Mouse (Mus musculus) embryo, embryonic 9.5 days (tissue): ENCODE results near the gene Tmpo.

Experiments
- DNase-seq: peaks from one replicate; pipeline ENCODE4 v3.0.0-alpha.2; 2017; ENCODE audit errors: extremely low spot score

Gene Tmpo

GRCm38 (mm10) chr10:91158442-91158841, 22.7 kb downstream of the Tmpo start:
- DNase-seq = no peak

DNA sequence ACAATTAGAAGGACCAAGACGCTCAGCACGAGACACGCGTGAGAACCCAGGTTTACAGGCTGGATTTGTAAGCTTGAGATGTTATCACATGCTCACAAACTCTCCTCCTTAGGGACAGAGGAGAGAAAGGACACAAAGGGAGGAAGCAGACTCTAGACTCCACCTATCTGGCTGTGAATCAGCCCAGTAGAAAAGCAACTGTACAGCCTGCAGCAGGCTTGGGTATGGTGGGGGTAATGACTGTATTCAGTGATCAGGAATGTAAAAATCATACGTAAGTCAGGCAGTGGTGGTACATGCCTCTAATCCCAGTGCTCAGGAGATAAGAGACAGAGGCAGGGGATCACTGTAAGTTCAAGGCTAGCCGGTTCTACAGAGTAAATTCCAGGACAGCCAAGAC, 24.8 kb downstream of the Tmpo start:
- no peak for DNase-seq

DNA sequence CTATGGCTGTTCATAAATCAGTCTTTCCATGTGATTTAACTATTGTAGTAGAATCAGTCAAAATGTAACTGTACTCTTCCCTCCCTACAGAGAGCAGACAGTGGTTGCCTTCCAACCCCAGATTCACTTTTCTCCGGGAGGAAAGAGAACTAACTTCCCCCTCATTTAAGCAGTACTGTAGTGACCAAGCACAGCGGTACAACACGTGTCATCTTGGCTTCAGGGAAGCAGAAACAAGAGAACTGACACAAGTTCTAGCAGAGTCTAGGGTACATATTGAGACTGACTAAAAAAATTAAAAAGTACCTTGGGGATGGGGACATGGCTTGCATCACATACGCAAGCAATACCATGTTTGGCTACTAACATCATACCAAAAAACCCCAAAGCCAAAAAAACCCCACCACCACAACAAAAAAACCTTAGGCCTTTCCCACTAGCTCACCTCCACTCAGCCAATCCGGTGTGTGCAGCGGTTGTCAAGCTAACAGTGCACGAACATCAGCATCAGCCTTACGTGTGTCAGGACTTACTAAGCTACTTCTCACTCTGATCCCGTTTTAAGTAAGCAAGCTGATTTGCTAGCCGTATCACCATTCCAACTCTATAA, 27.1 kb downstream of the Tmpo start:
- DNase-seq = no peak

DNA sequence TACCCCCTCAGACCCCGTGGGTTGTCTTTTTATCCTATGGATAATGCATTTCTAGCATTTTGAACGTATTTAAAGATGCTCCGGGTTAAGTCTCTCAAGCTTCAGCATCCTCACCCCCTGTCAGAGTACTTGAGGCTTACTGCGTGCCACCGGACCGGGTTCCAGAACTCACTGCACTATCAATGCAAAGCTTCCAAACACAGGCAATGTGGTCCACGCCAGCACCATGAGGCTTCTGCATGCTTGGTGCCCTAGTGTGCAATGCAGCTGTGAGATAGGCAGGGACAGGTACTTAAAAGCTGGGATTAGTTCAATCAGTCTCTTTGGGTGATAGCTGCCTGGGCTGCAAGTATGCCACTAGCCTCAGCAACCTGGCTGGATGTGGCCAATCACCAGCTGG, 35.7 kb downstream of the Tmpo start:
- no peak for DNase-seq

GRCm38 (mm10) chr10:91143313-91144230, 37.5 kb downstream of the Tmpo start:
- DNase-seq = no peak

GRCm38 (mm10) chr10:91142654-91143191, 38.4 kb downstream of the Tmpo start:
- DNase-seq = no peak

GRCm38 (mm10) chr10:91141564-91141963, 39.6 kb downstream of the Tmpo start:
- DNase-seq = no peak

- DNase-seq = no peak
These were observed 41.9 kb downstream of the Tmpo start for GRCm38 (mm10) chr10:91139148-91139766.

DNA sequence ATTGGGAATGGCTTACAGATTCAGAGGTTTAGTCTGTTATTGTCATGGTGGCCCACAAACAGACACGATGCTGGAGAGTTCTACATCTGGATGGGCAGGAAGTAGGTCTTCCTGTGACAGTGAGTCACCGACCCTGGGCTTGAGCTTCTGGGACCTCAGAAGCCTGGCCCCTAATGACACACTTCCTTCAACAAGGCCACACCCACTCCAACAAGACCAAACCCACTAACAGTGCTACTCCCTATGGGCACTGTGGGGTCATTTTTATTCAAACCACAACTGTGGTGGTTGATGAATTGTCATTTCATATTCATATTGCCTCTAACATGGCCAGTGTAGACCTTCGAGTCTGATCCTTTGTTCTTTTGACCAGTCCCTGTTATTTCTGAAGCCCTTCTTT, 42.8 kb downstream of the Tmpo start:
- DNase-seq = no peak

- no peak for DNase-seq
These were observed 43.7 kb downstream of the Tmpo start for GRCm38 (mm10) chr10:91137400-91137799.

DNA sequence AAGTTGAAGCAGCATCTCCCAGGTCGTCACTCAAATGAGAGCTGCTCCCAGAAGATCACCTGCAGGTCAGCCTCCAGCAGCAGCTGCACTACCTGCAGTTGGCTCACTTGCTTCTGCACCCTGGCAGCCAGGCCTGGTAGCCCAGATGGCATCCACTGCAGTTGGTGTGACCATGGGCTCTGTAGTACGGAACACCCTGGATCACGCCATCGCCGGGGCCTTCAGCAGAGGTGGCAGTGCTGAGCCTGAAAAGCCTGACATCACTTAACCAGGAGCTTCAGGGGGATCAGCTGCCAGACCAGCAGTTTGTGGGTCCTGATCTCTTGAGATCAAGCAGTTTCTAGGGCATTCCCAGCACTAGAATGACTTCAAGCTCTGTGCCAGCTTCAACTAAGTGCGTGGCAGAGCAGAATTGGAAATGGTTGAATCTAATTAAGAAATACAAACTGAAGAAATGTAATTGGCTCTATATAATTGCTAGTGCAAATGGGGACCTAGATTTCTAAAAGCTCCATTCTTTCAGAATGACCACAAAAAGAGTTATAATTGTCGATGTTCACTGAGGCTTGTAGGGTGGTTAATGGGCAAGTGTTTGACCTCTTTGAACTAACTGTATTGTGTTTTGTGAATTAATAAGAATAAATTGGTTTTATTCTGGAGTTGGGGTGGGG, 45.7 kb downstream of the Tmpo start:
- DNase-seq = no peak

DNA sequence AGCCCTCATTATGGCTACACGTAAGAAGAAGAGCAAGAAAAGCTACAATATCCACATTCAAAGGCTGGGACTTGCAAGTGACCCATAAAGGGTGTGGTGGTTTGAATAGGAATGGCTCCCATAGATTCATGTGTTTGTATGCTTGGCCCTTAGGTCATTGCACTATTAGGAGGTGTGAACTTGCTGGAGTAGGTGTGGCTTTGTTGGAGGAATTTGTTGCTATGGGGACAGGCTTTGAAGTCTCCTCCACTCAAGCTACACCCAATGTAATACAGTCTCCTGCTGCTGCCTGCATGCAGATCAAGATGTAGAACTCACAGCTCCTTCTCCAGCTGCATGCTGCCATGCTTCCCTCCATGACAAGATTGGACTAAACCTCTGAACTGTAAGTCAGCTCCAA, 49.5 kb downstream of the Tmpo start:
- no peak for DNase-seq

- no peak for DNase-seq
These were observed 50.3 kb downstream of the Tmpo start for GRCm38 (mm10) chr10:91130792-91131191.

- no peak for DNase-seq
These were observed 52.5 kb downstream of the Tmpo start for GRCm38 (mm10) chr10:91128551-91129160.

- no peak for DNase-seq
These were observed 53.7 kb downstream of the Tmpo start for GRCm38 (mm10) chr10:91127395-91127794.

- no peak for DNase-seq
These were observed 54.3 kb downstream of the Tmpo start for GRCm38 (mm10) chr10:91126618-91127355.

DNA sequence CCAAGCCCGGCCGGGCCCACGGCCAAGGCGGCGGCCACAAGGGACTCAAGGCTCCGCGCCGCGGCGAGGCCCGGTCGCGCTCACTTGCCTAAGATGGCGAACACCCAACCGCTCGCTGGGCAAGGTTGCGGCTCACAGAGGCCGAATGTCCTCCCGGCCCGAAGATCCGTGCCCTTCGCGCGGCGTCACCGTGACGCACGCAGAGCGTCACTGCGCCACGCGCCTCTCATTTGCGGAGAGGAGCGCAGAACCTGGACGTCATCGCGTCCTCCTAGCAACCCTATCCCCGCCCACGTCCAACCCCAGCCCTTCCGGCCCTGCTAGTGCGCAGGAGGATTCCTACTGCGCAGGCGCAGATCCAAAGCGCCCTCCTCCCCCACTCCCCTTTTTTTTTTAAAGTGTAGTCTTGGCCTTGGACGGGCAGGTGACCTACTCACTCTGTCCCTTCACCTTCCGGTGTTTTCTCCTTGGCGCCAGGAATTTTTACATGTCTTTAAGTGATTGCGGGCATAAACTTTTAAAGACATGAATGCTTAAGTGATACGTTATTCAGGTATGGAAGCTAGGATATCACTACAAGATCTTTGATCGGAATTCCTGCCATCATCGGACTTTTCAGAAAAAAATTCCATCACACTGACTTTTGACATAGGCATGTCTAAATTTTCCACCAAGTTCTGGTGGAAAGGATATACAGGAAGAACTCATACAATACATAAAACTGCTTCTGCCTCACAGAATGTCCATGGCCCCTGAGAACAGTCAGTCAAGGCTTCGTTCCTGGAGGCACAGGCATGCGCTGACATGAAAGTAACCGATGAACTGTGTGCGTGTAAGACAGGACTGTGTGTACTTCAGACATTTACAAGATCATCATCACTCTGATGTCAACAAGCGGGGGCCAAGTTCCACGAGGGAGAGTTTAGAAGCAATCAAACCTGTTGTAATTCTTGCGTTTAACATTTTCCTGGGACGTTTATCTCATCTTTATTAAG, 57.0 kb downstream of the Tmpo start, which contains the start of gene Slc25a3:
Gene Slc25a3 (minus strand): TSS at position 232 of the 995 bp plus-strand sequence.
- peak; percentile 97 for DNase-seq

DNA sequence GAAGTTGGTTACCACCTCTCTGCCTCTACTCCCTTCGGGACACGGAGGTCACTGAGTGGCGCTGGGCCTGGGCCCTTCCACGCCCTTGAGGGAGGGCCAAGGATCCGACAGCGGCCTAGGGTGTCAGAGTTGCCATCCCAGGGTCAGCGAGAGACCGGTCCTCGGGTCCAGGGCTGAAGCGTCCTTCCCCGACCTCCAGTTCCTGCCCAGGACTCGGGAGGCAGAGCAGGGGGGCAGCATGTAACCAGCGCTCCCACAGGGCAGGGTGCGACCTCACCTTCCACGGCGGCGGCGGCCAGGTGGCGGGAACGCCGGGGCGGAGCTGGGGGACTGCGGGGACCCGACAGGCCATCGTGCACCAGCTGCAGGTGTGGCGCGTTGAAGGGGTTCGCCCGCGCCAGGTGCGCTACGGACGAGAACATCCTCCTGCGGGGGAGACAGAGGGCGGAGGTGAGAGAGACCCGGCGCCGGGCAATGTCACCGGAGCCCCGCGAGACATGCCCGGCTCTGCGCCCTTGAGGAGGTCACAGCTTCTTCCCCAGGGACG, 57.8 kb downstream of the Tmpo start:
- peak; percentile 55 for DNase-seq

- DNase-seq = no peak
These were observed 58.5 kb downstream of the Tmpo start for GRCm38 (mm10) chr10:91122646-91123045.
